Mouse (Mus musculus): ENCODE results near the gene Cyb5r2.

GRCm38 (mm10) chr7:107712743-107713142 is 45.1 kb downstream of the Cyb5r2 start:
- TF ChIP-seq ZC3H11A (IDR thresholded peaks at IDR 0.05; ENCODE audit: low read depth, low read length), result no peak
- no peak for TF ChIP-seq POLR2A (IDR thresholded peaks at IDR 0.05; ENCODE audit: low read depth, low read length)
- no peak for TF ChIP-seq CTCF (conservative IDR thresholded peaks at IDR 0.05 in 1 of 2, IDR thresholded peaks at IDR 0.05 in 1 of 2; ENCODE audit: low read depth in 2 of 2, low read length in 2 of 2)
- TF ChIP-seq EP300 (IDR thresholded peaks at IDR 0.05; ENCODE audit: low read length), result no peak
- no peak for TF ChIP-seq MAZ (IDR thresholded peaks at IDR 0.05; ENCODE audit: low read depth, low read length)
- TF ChIP-seq RAD21 (IDR thresholded peaks at IDR 0.05; ENCODE audit: low read depth, low read length), result no peak
- no peak for TF ChIP-seq POLR2AphosphoS2 (IDR thresholded peaks at IDR 0.05; ENCODE audit: low read depth, low read length)
- TF ChIP-seq ELF1 (IDR thresholded peaks at IDR 0.05; ENCODE audit: low read depth, low read length), result no peak
- no peak for TF ChIP-seq MAX (IDR thresholded peaks at IDR 0.05; ENCODE audit: low read length)
- TF ChIP-seq KAT2A (IDR thresholded peaks at IDR 0.05; ENCODE audit: insufficient replicate concordance, low read length), result no peak
- TF ChIP-seq E2F4 (IDR thresholded peaks at IDR 0.05; ENCODE audit: insufficient replicate concordance, low read depth, low read length), result no peak
- TF ChIP-seq CHD2 (IDR thresholded peaks at IDR 0.05; ENCODE audit: low read length), result no peak
